Mouse (Mus musculus) layer of hippocampus, adult 2 months (tissue): ENCODE measurements around the gene Il21r. TPM values are rescaled to one million over a fixed set of nuclear protein-coding genes. Genes with fewer than 3 reads are reported as not detected.

Source experiments
- DNase-seq, 2 experiments: peaks; one replicate each; pipeline ENCODE4 v3.0.0; 2022; ENCODE audit warnings: low spot score in 2 of 2
- H3K27ac ChIP-seq: fragments of 200-600 bp; 2 replicates; pipeline ENCODE4 v1.8.1; 2022
- H3K4me3 ChIP-seq: fragments of 200-600 bp; 2 replicates; pipeline ENCODE4 v1.8.1; 2022; ENCODE audit warnings: mild to moderate bottlenecking
- CTCF ChIP-seq: fragments of 200-600 bp; conservative IDR thresholded peaks from 2 replicates; pipeline ENCODE4 v1.8.1; 2022; ENCODE audit warnings: antibody characterized with exemption, mild to moderate bottlenecking, moderate library complexity
- total RNA-seq, 2 experiments: library from RNA; stranded (reverse); gene quantifications; 2 replicates each; pipeline ENCODE4 v1.2.3; 2021

The Il21r gene
- total RNA-seq, 2 experiments from 2014 or later: 0.98 to 1.00 TPM

DNA sequence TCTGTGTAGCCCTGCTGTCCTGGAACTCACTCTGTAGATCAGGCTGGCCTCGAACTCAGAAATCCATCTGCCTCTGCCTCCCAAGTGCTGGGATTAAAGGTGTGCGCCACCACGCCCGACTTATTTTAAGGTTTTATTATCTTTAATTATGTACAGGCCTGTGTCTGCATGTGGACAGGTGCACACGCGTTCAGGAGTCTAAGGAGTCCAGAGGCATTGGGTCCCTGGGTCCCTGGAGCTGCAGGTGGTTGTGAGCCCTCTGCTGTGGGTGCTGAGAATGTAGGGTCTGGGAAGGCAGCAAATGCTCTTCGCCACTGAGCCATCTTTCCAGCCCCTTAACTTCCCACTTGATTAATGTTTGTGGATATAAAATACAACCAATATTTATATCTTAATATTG, 12.2 kb downstream of the Il21r start:
- no peak for DNase-seq
- no peak overlapping the region for H3K27ac ChIP-seq
- no peak overlapping the region for H3K4me3 ChIP-seq
- TF ChIP-seq CTCF: no peak

DNA sequence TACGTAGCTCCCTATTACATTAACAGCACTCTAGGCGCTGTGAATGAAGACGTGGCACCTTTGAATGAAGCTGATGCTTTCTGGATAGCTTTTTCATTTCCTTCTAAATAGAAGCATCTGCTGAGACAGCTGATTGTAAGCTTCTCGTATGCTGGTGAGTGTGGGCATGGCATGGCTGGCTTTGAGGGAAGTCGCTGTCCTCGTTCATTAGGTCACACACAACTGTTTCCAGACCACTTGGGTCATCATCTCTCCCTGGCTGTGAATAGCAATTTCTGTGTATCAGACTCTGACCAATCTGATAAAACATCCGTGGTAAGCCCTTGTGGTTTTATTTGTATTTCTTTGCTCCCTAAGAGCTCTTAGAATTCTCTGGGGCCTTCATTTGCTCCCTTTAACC, 14.8 kb downstream of the Il21r start:
- no peak for DNase-seq
- TF ChIP-seq CTCF: no peak
- no peak overlapping the region for H3K4me3 ChIP-seq
- no peak overlapping the region for H3K27ac ChIP-seq

DNA sequence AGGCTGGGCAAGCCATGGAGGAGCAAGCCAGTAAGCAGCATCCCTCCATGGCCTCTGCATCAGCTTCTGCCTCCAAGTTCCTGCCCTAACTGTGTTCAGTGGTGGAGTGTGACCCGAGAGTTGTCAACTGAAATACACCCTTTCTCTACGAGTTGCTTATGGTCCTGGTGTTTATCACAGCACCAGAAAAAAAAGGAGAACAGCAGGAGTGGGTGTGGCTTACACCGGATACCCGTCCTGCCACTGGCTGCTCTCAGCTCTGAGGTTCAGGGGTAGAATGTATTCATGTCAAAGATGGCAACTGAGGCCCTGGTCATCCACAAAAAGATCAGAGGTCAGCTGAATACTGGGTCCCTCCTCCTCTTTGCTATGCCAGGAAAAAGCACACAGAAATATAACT, 16.8 kb downstream of the Il21r start:
- no peak for DNase-seq
- TF ChIP-seq CTCF: no peak
- Histone ChIP-seq H3K27ac (no peak overlapping the region), H3K4me3 (no peak overlapping the region)

DNA sequence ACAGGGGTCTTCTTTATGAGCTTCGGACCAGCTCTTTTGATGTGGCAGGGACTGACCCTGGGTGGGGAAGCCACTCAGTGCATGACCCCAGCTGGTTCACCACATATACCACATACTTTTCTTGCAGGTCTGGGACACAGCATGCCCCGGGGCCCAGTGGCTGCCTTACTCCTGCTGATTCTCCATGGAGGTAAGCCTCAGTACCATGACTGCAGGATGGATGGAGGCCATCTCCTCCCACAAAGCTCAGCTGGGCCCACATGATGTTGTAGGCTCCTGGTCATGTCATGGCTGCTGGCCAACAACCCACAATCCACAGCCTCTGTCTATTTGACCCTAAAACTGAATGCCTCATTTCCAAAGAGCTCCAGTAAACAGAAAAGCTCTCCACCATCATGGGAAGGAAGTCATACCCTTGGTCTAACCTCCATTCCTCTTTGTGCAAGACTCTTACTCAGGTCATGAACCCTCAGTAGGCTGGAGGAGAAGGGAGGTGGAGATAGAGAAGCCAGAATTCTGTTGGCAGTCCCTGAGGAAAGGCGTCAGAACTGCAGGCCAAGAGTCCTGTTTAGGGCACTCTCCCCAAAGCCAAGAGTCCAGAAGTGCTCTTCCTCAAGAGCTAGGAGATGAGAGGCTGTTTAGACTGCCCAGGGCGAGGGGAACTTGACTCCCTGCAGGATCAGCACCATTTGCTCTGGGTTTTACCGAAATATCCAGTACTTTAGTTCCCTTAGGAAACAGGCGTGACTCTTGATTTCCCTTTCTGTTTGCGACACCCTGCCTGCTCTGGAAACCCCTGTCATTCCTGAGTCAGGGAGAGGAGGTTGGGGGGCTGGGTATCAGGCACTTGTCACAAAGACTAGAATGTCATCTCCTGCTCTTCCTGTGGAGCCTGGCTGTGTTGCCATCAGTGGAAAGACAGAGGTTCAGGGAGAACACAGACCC, 19.8 kb downstream of the Il21r start:
- H3K27ac ChIP-seq: no peak overlapping the region
- no peak for TF ChIP-seq CTCF
- no peak for DNase-seq
- no peak overlapping the region for H3K4me3 ChIP-seq

DNA sequence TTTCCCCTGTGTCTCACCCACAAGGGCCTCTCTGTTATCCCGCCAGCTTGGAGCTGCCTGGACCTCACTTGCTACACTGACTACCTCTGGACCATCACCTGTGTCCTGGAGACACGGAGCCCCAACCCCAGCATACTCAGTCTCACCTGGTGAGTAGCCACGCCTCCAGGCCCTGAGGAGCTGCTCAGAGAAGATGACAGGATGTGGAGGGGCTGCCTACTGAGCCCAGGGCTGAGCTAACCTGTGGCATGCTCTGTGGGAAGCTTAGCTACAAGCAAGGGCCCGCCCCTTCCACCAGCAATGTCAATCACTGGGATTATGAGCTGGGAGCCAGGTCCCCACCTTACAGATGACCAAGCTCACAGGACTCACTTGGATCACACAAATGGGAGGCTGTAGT, 22.0 kb downstream of the Il21r start:
- no peak for TF ChIP-seq CTCF
- H3K4me3 ChIP-seq: no peak overlapping the region
- H3K27ac ChIP-seq: no peak overlapping the region
- DNase-seq: no peak

DNA sequence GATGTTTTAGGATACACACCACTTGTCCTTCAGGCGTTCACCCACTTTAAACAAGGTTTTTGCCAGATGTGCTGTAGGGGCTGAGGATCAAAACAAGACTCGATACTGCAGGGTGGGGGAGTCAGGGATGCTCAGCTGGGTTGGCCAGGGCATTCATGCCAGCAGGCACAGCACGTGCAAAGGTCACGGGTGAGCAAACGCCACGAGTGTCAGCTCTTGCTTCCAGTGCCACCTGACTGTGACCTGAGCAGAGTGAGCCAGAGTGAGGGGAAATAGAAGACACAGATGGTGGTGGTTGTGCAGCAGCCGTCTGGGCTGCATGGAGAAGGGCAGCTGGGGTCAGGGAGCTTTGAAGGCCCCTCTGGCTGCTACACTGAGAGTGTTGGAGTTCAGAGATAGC, 22.6 kb downstream of the Il21r start:
- H3K27ac ChIP-seq: no peak overlapping the region
- DNase-seq: no peak
- H3K4me3 ChIP-seq: no peak overlapping the region
- TF ChIP-seq CTCF: no peak

DNA sequence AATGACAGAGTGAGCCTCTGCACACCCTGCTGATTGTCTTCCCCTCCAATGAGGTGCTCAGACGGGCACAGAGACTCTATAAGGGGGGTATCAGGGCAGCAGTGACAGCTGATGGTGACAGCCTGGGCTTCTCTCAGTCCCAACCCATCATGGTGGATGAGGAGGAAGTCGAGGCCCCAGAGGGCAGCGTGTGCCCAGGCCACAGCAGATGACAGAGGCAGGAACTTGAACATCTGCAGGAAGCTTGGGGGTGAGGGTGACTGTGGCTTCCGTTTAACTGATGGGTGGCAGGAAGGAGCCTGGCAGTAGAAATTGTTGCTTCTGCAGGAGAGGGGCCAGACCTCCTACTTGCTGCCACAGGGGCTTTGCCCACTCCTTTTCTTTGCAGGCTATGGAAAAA, 27.1 kb downstream of the Il21r start:
- Histone ChIP-seq H3K27ac (no peak overlapping the region), H3K4me3 (no peak overlapping the region)
- DNase-seq: no peak
- TF ChIP-seq CTCF: no peak

DNA sequence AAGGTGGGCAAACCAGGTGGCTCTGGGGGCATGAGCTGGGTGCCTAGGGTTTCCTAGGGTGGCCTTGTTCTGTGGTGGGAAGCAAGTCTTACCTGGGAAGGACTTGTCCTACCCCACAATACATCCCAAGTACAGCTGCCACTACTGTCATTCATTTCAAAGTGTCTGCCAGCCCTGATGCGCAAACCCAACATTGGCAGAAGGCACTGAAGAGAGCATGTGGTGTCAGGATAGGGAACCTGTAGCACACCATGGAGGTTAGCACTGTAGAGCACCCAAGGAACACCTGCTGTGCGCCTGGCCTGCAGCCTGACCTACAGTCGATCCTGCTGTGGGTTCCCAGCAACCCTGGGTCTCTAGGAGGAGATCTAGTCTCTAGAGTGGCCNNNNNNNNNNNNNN, 27.8 kb downstream of the Il21r start:
- no peak for DNase-seq
- Histone ChIP-seq H3K27ac (no peak overlapping the region), H3K4me3 (no peak overlapping the region)
- TF ChIP-seq CTCF: no peak

DNA sequence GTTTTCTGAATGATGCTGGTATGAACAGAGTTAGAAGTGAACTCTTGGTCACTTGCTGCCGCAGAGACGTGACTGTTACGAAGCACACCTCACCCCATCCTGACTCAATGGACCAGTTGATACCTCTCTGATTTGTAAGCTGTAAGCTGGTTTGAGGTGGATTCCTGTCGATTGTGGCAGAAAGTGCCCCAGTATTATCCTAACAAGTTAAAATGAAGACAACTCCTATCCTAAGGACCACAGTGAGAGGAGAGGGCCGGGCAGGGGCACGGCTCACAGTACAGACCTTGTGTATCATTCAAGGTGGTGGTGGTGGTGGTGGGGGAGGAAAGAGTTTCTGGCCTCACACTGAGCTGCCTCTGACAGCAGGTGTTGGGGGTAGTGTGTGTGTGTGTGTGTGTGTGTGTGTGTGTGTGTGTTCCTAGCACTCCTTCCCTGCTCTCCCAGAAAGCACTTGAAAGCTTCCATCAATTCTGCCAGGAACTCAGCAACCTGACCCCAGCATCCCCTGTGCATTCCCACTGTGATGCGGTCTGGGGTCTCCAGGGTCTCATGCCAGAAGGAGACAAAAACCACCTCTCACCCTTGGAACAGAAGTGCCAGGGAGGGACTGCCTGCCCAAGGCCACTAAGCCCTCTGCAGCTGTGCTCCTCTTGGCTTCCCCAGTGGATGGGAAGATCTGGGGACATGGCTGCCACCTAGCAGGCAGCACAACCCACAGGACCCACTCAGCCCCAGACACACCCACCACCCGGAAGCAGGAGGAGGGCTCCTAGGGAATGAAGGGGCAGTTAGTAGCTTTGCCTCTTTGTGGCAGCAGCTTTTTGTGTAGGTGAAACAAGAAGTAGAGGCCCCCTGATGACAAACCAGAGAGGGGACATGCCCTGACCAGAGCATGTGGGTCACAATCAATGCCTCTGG, 34.3 kb downstream of the Il21r start:
- Histone ChIP-seq H3K4me3 (no peak overlapping the region), H3K27ac (no peak overlapping the region)
- DNase-seq: no peak
- no peak for TF ChIP-seq CTCF

DNA sequence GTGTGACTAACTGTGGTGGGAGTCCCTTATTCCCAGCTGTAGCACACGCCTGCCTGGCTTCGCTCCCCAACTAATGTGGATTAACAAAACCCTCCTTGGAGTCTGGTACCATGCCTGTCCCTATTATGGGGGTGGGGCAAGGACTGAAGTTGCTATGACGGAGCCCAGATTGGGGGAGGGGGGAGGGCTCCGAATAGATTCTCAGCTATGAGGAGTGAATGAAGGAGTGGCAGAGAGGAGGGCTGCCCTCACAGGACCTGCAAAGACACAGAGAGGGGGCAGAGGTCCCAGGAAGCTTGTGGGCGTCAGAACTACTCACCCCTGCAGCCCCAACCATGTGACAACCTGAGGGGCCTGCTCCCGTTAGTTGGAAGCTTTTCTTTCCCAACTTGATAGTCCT, 35.1 kb downstream of the Il21r start:
- no peak overlapping the region for H3K4me3 ChIP-seq
- TF ChIP-seq CTCF: no peak
- H3K27ac ChIP-seq: no peak overlapping the region
- DNase-seq: no peak

DNA sequence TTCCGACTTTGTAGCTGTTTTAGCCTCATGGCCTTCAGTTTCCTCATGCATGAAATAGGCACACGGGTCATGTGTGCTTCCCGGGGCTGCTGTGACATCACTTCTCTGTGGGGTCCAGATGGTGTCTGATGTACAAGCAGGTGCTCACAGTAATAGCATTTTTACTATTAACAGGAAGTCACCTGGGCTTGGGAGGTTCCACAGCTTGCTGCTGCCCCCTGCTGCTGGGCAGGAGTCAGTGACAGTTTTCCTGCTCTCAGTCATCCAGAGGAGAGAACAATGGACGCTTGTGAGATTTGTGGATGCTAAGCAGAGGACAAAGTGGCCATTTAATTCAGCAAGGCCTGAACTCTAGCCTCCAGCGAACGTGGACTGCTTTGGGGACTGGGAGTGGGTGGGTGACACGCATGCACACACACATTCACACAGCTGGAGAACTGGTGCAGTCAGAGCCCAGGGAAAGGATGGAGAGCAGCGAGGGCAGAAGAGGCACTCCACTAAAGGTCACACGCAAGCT, 35.7 kb downstream of the Il21r start:
- Histone ChIP-seq H3K27ac (peak overlapping the region; percentile 58), H3K4me3 (no peak overlapping the region)
- peak; percentile 95 for TF ChIP-seq CTCF
- peak; percentile 70 to 80 for DNase-seq

DNA sequence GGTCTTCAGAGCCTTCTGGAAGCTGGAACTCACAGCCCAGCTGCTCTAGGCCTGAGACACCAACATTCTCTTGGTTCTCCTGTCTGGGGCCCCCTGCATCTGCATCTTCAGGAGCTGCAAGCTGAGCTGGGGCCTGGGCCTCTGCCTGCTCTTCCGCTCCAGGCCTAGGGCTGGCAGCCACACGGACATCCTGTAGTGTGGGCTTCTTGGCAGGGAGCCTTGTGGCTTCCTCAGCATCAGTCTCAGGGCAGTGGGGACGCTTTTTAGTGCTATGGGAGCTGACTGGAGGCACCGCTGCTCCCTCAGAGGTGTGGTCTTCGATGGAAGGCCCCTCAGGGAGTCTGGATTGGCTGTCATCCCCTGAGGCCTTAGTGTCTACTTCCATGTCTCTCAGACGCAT, 40.7 kb downstream of the Il21r start:
- no peak for DNase-seq
- no peak for TF ChIP-seq CTCF
- Histone ChIP-seq H3K27ac (peak overlapping the region; percentile 25; the same call in 1 of the 2 replicates), H3K4me3 (no peak overlapping the region)

DNA sequence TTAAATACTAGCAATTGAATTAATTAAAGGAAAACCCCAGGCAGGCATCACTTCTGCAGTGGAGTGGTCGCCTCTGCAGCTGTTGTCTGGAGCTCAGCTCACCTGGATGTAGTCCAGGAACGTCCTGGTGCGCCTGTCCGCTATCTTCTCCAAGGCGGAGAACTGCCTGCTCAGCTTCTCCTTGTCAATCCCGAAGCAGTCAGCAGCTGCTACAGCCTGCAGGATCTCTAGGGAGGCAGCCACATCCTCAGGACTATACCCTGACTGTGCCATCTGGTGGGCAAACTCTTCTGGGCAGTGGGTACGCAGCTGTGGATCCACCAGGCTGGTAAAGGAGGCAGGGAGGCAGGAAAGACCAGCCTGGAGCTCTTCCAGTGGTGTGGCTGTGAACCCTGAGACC, 42.2 kb downstream of the Il21r start:
- Histone ChIP-seq H3K4me3 (no peak overlapping the region), H3K27ac (peak overlapping the region; percentile 28; the same call in 1 of the 2 replicates)
- no peak; the same call in 1 of the 2 replicates for TF ChIP-seq CTCF
- DNase-seq: no peak
